ENCODE assay signal across 10 mouse cellular contexts in genomic region chr11:42423231-42423630, GRCm38 (mm10). TPM values are rescaled to one million over a fixed set of nuclear protein-coding genes. Genes with fewer than 3 reads are reported as not detected.
DNase-seq lines count a peak whose midpoint lies in the region; ATAC-seq and TF ChIP-seq lines count a peak whose summit lies in the region.
"Had no signal": no experiment of that assay in that cellular context is flagged by ENCODE, and none has a peak within 500 bp of the region (broad histone marks: within the 10 kb centered on the region; RNA-seq: fewer than 3 reads in every experiment).

No protein-coding gene starts in this region.

- peak; percentile 0 for DNase-seq in CD4-positive, CD25-positive, alpha-beta regulatory T cell, adult 2 months (ENCODE audit: low read depth, low spot score)
- peak; percentile 64 for DNase-seq in lung, embryonic 14.5 days
- DNase-seq in lung, adult 2 months: no peak
- peak; percentile 85 to 86 for DNase-seq in cerebellum, postnatal 14 days
- DNase-seq in heart, postnatal 4 days: peak; percentile 62
- peak; percentile 93 for DNase-seq in midbrain, embryonic 11.5 days (ENCODE audit: low spot score, missing footprints)
- no peak for DNase-seq in spleen, adult 18-20 months

- no peak for TF ChIP-seq POLR2A in lung, adult 2 months (IDR thresholded peaks at IDR 0.05; ENCODE audit: borderline replicate concordance, extremely low read depth, low read depth, low read length)

- no peaks in the 10 kb centered on the region for H3K9me3 ChIP-seq in lung, embryonic 14.5 days (ENCODE audit: low read depth, low read length)
- no peaks in the 10 kb centered on the region for H3K9me3 ChIP-seq in midbrain, embryonic 11.5 days (ENCODE audit: control insufficient read depth, low read length)

- H3K4me2 ChIP-seq in lung, embryonic 14.5 days: no peak overlapping the region
- H3K4me2 ChIP-seq in midbrain, embryonic 11.5 days: no peak overlapping the region

- peak; percentile 64 for TF ChIP-seq CTCF in lung, embryonic 14.5 days (IDR thresholded peaks at IDR 0.05; ENCODE audit: low read depth)
- no peak for TF ChIP-seq CTCF in lung, adult 2 months (IDR thresholded peaks at IDR 0.05; ENCODE audit: insufficient read depth, low read length)

- H3K27me3 ChIP-seq in lung, embryonic 14.5 days (ENCODE audit: insufficient read depth, low read length): no peaks in the 10 kb centered on the region
- no peaks in the 10 kb centered on the region for H3K27me3 ChIP-seq in midbrain, embryonic 11.5 days (ENCODE audit: control insufficient read depth, insufficient read depth, low read length)

- no peak overlapping the region for H3K27ac ChIP-seq in lung, embryonic 14.5 days (ENCODE audit: low read depth)
- H3K27ac ChIP-seq in midbrain, embryonic 11.5 days (ENCODE audit: low read depth, low read length): no peak overlapping the region

- 3% methylated on average over 3 of the region's 3 CpGs for WGBS in lung, embryonic 14.5 days
- 2% methylated on average over 3 of the region's 3 CpGs for WGBS in lung, adult 2 months
- WGBS in midbrain, embryonic 11.5 days: 0% methylated on average over 3 of the region's 3 CpGs

- H3K4me3 ChIP-seq in lung, embryonic 14.5 days (ENCODE audit: low read depth, low read length): no peak overlapping the region
- no peak overlapping the region for H3K4me3 ChIP-seq in lung, adult 2 months (replicated peaks; ENCODE audit: extremely low read depth, low read depth, low read length)
- H3K4me3 ChIP-seq in midbrain, embryonic 11.5 days (ENCODE audit: low read depth, low read length): no peak overlapping the region
- H3K4me3 ChIP-seq: myocyte had no signal

- H3K36me3 ChIP-seq in lung, embryonic 14.5 days (ENCODE audit: insufficient read depth): no peaks in the 10 kb centered on the region
- H3K36me3 ChIP-seq in midbrain, embryonic 11.5 days (ENCODE audit: control insufficient read depth, insufficient read depth, low read length): no peaks in the 10 kb centered on the region

- no peaks in the 10 kb centered on the region for H3K4me1 ChIP-seq in lung, embryonic 14.5 days (ENCODE audit: insufficient read depth)
- H3K4me1 ChIP-seq in lung, adult 2 months (ENCODE audit: control insufficient read depth, insufficient read depth, low read length): no peaks in the 10 kb centered on the region
- peaks cover 4% of the 10 kb centered on the region for H3K4me1 ChIP-seq in midbrain, embryonic 11.5 days (ENCODE audit: control insufficient read depth, insufficient read depth, low read length)

- no peak overlapping the region for H3K9ac ChIP-seq in lung, embryonic 14.5 days
- H3K9ac ChIP-seq in midbrain, embryonic 11.5 days (ENCODE audit: low read length): no peak overlapping the region

- ATAC-seq in CD4-positive, CD25-positive, alpha-beta regulatory T cell, adult 4 months: no peak
- ATAC-seq in lung, embryonic 14.5 days (ENCODE audit: insufficient read depth): no peak
- 0 out of 2 replicates have a peak, but pooled peaks have one; percentile 8 for ATAC-seq in midbrain, embryonic 11.5 days (ENCODE audit: low FRiP score)

RNA-seq across cellular contexts. Expression of gene Gabrb2, which starts 3.7 kb away (rescaled TPM):
- polyA plus RNA-seq in CD4-positive, CD25-positive, alpha-beta regulatory T cell, adult 4 months (2017; shearing (Covaris generic)): not detected
- polyA plus RNA-seq in lung, embryonic 14.5 days (2014; fragmentation: Nextera tagmentation; extraction: Ambion mirVana): 1.2 and 1.3 TPM in 2 replicates
- not detected in 2 replicates for polyA plus RNA-seq in lung, adult 2 months (2012; rRNA removed)
- under 1 TPM; 0.86 to 0.99 TPM for total RNA-seq in heart, postnatal 4 days (2021)
- polyA plus RNA-seq in midbrain, embryonic 11.5 days (2014; fragmentation: Nextera tagmentation; extraction: Ambion mirVana): 11.2 and 14.2 TPM in 2 replicates
- polyA plus RNA-seq: gonadal fat pad, adult 2 months had no signal

Comparison
In these comparisons a context has a peak if more than half of its experiments do, and no peak if none do; other contexts are left out.
1. DNase-seq: peak in CD4-positive, CD25-positive, alpha-beta regulatory T cell, adult 2 months (single experiment), lung, embryonic 14.5 days (single experiment), cerebellum, postnatal 14 days (2 of 2), heart, postnatal 4 days (single experiment) and midbrain, embryonic 11.5 days (single experiment); none in lung, adult 2 months (single experiment) and spleen, adult 18-20 months (0 of 2).